Mouse (Mus musculus): ENCODE measurements at regions not wholly inside any gene's neighbourhood (a gene's known extent, or its start where the extent isn't known, plus 50 kb on each side); places are given as distances from the start of the nearest gene placed in this dataset.

- no peak overlapping the region for H3K27ac ChIP-seq (replicated peaks; ENCODE audit: low read depth, low read length)
- no peaks in the 10 kb centered on the region for H3K36me3 ChIP-seq (ENCODE audit: control insufficient read depth, insufficient read depth, low read length)
- H3K27me3 ChIP-seq (ENCODE audit: control insufficient read depth, insufficient read depth, low read length): no peaks in the 10 kb centered on the region
- TF ChIP-seq POLR2A (IDR thresholded peaks at IDR 0.05; ENCODE audit: borderline replicate concordance, extremely low read depth, insufficient read depth, insufficient read length): no peak
- 62% methylated on average over 10 of the region's 10 CpGs for WGBS
- ATAC-seq (ENCODE audit: low FRiP score, low read depth) (no peak), DNase-seq (ENCODE audit: low spot score) (no peak)
- no peaks in the 10 kb centered on the region for H3K4me1 ChIP-seq (ENCODE audit: control insufficient read depth, insufficient read depth, low read length)
- no peak overlapping the region for H3K4me3 ChIP-seq (replicated peaks; ENCODE audit: low read length)
- no peaks in the 10 kb centered on the region for H3K9me3 ChIP-seq (ENCODE audit: control insufficient read depth, low read length)
- H3K4me2 ChIP-seq (replicated peaks; ENCODE audit: low read depth, low read length, severe bottlenecking): no peak overlapping the region
- H3K9ac ChIP-seq (ENCODE audit: low read depth, low read length, severe bottlenecking): no peak overlapping the region
Measured at GRCm38 (mm10) chr1:89400734-89401202, 53.8 kb upstream of the Agap1 start.

- WGBS: 77% methylated on average over 5 of the region's 5 CpGs
- H3K27me3 ChIP-seq (ENCODE audit: control insufficient read depth, insufficient read depth, low read length): no peaks in the 10 kb centered on the region
- no peak overlapping the region for H3K9ac ChIP-seq (ENCODE audit: low read depth, low read length, severe bottlenecking)
Measured at GRCm38 (mm10) chr1:89402513-89403210, 51.9 kb upstream of the Agap1 start.

GRCm38 (mm10) chr1:89403551-89404050, 51.0 kb upstream of the Agap1 start:
- DNase-seq (ENCODE audit: low spot score) (no peak), ATAC-seq (ENCODE audit: low FRiP score, low read depth) (no peak)
- Histone ChIP-seq H3K27ac (replicated peaks; ENCODE audit: low read depth, low read length) (no peak overlapping the region), H3K9me3 (ENCODE audit: control insufficient read depth, low read length) (no peaks in the 10 kb centered on the region), H3K27me3 (ENCODE audit: control insufficient read depth, insufficient read depth, low read length) (no peaks in the 10 kb centered on the region), H3K4me2 (replicated peaks; ENCODE audit: low read depth, low read length, severe bottlenecking) (no peak overlapping the region), H3K4me3 (replicated peaks; ENCODE audit: low read length) (no peak overlapping the region), H3K9ac (ENCODE audit: low read depth, low read length, severe bottlenecking) (no peak overlapping the region), H3K4me1 (ENCODE audit: control insufficient read depth, insufficient read depth, low read length) (no peaks in the 10 kb centered on the region), H3K36me3 (ENCODE audit: control insufficient read depth, insufficient read depth, low read length) (no peaks in the 10 kb centered on the region)
- 45% methylated on average over 7 of the region's 7 CpGs for WGBS
- TF ChIP-seq POLR2A (IDR thresholded peaks at IDR 0.05; ENCODE audit: borderline replicate concordance, extremely low read depth, insufficient read depth, insufficient read length): no peak

More at GRCm38 (mm10) chr1:89402513-89403210, 51.9 kb upstream of the Agap1 start:
- H3K27ac ChIP-seq (replicated peaks; ENCODE audit: low read depth, low read length): no peak overlapping the region
- ATAC-seq (ENCODE audit: low FRiP score, low read depth) (no peak), DNase-seq (ENCODE audit: low spot score) (no peak)
- no peak for TF ChIP-seq POLR2A (IDR thresholded peaks at IDR 0.05; ENCODE audit: borderline replicate concordance, extremely low read depth, insufficient read depth, insufficient read length)
- no peaks in the 10 kb centered on the region for H3K4me1 ChIP-seq (ENCODE audit: control insufficient read depth, insufficient read depth, low read length)
- H3K36me3 ChIP-seq (ENCODE audit: control insufficient read depth, insufficient read depth, low read length): no peaks in the 10 kb centered on the region
- no peak overlapping the region for H3K4me2 ChIP-seq (replicated peaks; ENCODE audit: low read depth, low read length, severe bottlenecking)
- no peak overlapping the region for H3K4me3 ChIP-seq (replicated peaks; ENCODE audit: low read length)
- H3K9me3 ChIP-seq (ENCODE audit: control insufficient read depth, low read length): no peaks in the 10 kb centered on the region
